Mouse (Mus musculus): ENCODE data around the gene Nek5. TPM values are rescaled to one million over a fixed set of nuclear protein-coding genes. Genes with fewer than 3 reads are reported as not detected.

The Nek5 gene
- total RNA-seq, 2 experiments from 2014 or later: 0.23 TPM; not detected in 1

Other genes with a start within 250 kb of the Nek5 start
- not detected for gene Defb9, start 239.6 kb downstream of the Nek5 start, total RNA-seq (2021)
- not detected for gene Defb11, start 218.6 kb downstream of the Nek5 start, total RNA-seq (2021)
- not detected for gene Defb15, start 192.3 kb downstream of the Nek5 start, total RNA-seq (2021)
- not detected for gene Defb35, start 186.7 kb downstream of the Nek5 start, total RNA-seq (2021)
- not detected for gene Defb13, start 178.3 kb downstream of the Nek5 start, total RNA-seq (2021)
- not detected for gene Fam90a1a, start 166.3 kb downstream of the Nek5 start, total RNA-seq (2021)
- gene Ccdc70, start 155.3 kb downstream of the Nek5 start, total RNA-seq (2021): not detected
- gene Atp7b, start 64.7 kb downstream of the Nek5 start, total RNA-seq (2021): under 1 TPM in 1 of 2 experiments, not detected in 1; 0.03 TPM
- gene Alg11, start 64.3 kb downstream of the Nek5 start, total RNA-seq (2021): 1 to 10 TPM; 4.2 to 4.8 TPM
- 1 to 10 TPM; 2.4 to 2.8 TPM for gene Nek3, start 41.4 kb upstream of the Nek5 start, total RNA-seq (2021)
- gene Ckap2, start 60.8 kb upstream of the Nek5 start, total RNA-seq (2021): under 1 TPM; 0.46 to 0.96 TPM
- gene Vps36, start 67.8 kb upstream of the Nek5 start, total RNA-seq (2021): 10 to 100 TPM; 27.9 to 33.0 TPM
- gene Thsd1, start 102.3 kb upstream of the Nek5 start, total RNA-seq (2021): 1 to 10 TPM; 1.8 to 2.0 TPM
- gene Tpte, start 158.4 kb upstream of the Nek5 start, total RNA-seq (2021): not detected

Data from gastrocnemius, postnatal 25 days (tissue).